Mouse (Mus musculus) neural tube, embryonic 14.5 days (tissue): ENCODE data around the gene Fgd2. TPM values are rescaled to one million over a fixed set of nuclear protein-coding genes. Genes with fewer than 3 reads are reported as not detected.
"Not testable (repeated sequence)": the region's sequence is repeated elsewhere in the genome, so short reads cannot be mapped to it uniquely, and the experiment has no call there.

Experiments used
- ATAC-seq: fragments of 200-750 bp; cut with Nextera tagmentation; 2 replicates; pipeline ENCODE4 v1.8.0; 2017; ENCODE audit warnings: low read depth, mild to moderate bottlenecking, moderate TSS enrichment, moderate library complexity
- H3K27ac ChIP-seq: fragments of 300-500 bp; sonication (generic); 2 replicates; pipeline ENCODE4 v1.5.1; 2014; ENCODE audit warnings: low read depth, mild to moderate bottlenecking, control low read depth, low read length, moderate library complexity, mixed read lengths
- H3K27me3 ChIP-seq: fragments of 300-500 bp; sonication (generic); 2 replicates; pipeline ENCODE4 v1.6.1; 2014; ENCODE audit warnings: low read length; ENCODE audit not compliant: control insufficient read depth, insufficient read depth
- H3K36me3 ChIP-seq: fragments of 300-500 bp; sonication (generic); 2 replicates; pipeline ENCODE4 v1.6.1; 2014; ENCODE audit warnings: low read length, mixed read lengths; ENCODE audit not compliant: control insufficient read depth, insufficient read depth
- H3K4me1 ChIP-seq: fragments of 300-500 bp; sonication (generic); 2 replicates; pipeline ENCODE4 v1.6.1; 2014; ENCODE audit warnings: low read length; ENCODE audit not compliant: control insufficient read depth, insufficient read depth
- H3K4me2 ChIP-seq: fragments of 300-500 bp; sonication (generic); 2 replicates; pipeline ENCODE4 v1.6.1; 2014; ENCODE audit warnings: mild to moderate bottlenecking, low read depth, low read length, control low read depth
- H3K4me3 ChIP-seq: fragments of 300-500 bp; sonication (generic); 2 replicates; pipeline ENCODE4 v1.5.1; 2014; ENCODE audit warnings: low read depth, low read length, control low read depth, mixed read lengths
- H3K9ac ChIP-seq: fragments of 300-500 bp; sonication (generic); replicated peaks from 2 replicates; pipeline ENCODE4 v1.6.1; 2014; ENCODE audit warnings: low read depth, mild to moderate bottlenecking, control low read depth, low read length, mixed read lengths
- H3K9me3 ChIP-seq: fragments of 300-500 bp; sonication (generic); 2 replicates; pipeline ENCODE4 v1.6.1; 2016; ENCODE audit warnings: low read length; ENCODE audit not compliant: control insufficient read depth
- WGBS: fragments of 180-500 bp; shearing (Covaris S2); extraction: QIAGEN DNeasy Blood & Tissue Kit; methylation state at CpG from one replicate; pipeline ENCODE4 v1.1.7; 2014; 5-methylcytosine and 5-hydroxymethylcytosine counted together
- polyA plus RNA-seq: library from polyadenylated mRNA; unstranded; fragments of >200 nt; fragmentation: Nextera tagmentation; extraction: Ambion mirVana; gene quantifications from 2 replicates; pipeline ENCODE4 v1.2.1, GENCODE M21; 2014

The Fgd2 gene
- 3.7 and 3.8 TPM in 2 replicates for polyA plus RNA-seq

DNA sequence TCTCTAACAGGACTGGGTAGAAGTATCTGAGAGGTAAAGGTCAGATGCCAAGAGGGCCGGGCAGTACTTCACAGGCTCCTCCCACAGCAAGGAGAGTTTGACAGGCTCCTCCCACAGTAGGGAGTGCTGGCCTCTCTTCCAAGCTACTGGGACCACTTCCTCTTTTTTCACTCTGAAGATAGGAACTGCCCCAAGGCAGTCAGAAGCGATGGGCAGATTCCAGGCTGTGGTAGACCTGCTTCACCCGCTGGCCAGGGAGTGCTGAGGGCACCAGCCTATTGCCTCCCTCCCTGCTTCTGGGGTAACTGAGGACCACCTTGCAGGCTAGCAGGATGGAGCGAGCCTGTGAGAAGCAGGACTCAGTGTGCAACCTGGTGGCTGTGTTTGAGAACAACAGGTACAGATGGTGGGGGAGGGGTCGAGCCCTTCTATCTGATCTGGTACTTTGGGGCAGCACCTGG, at the start of gene Fgd2:
Gene Fgd2, plus strand, starts transcription at position 154 of the 461 bp plus-strand sequence.
- peaks cover 11% of the 10 kb centered on the region; the same call in 1 of the 2 replicates for H3K4me1 ChIP-seq
- ATAC-seq = no peak
- H3K27me3 ChIP-seq = no peaks in the 10 kb centered on the region
- no peak within 1 kb of the TSS for H3K4me3 ChIP-seq
- 22% methylated on average over 5 of the region's 5 CpGs for WGBS
- H3K4me2 ChIP-seq = no peak within 1 kb of the TSS
- H3K9ac ChIP-seq = no peak within 1 kb of the TSS
- no peaks in the 10 kb centered on the region for H3K36me3 ChIP-seq
- H3K9me3 ChIP-seq = no peaks in the 10 kb centered on the region
- H3K27ac ChIP-seq = no peak within 1 kb of the TSS

DNA sequence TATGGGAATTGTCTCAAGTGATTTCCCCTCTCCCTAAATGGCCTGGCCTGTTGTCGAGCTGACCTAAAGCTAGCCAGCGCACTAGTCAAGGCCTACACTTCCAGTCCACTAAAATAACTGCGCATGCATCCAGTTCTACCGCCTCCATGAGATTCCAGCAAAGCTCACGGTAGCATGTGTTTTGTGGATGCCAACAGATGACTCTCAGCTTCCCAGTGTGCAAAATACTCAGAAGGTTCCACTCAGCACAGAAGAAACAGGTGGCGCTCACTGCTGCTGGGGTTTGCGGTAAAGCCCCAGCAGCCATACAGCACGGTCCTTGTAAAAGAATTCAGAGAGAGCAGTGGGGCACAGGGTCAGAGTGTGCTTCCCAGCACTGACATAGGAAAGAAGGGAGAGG, 49.1 kb upstream of the Fgd2 start:
- Histone ChIP-seq H3K4me1 (no peaks in the 10 kb centered on the region), H3K4me3 (no peak overlapping the region), H3K9me3 (no peaks in the 10 kb centered on the region), H3K9ac (no peak overlapping the region), H3K4me2 (no peak overlapping the region), H3K27ac (no peak overlapping the region), H3K36me3 (no peaks in the 10 kb centered on the region), H3K27me3 (no peaks in the 10 kb centered on the region)
- WGBS = 91% methylated on average over 8 of the region's 8 CpGs
- no peak for ATAC-seq

DNA sequence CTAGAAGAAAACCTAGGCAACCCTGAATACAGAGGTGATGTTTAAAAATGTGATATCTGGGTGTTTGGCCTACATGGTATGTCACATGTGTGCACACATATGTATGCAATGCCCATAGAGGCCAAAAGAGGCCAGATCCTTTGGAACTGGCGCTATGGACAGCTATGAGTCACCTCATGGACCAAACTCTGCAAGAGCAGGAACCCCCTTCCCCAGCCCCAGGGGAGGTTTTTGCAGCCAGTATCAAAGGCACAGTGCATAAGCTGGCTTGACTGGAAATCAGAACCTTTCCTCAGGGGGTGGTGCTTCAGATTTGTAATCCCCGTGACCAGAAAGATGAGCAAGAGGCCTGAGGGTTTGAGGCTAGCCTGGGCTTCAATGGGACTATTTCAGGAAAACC, 48.6 kb upstream of the Fgd2 start:
- no peaks in the 10 kb centered on the region for H3K36me3 ChIP-seq
- no peak overlapping the region for H3K4me3 ChIP-seq
- H3K9me3 ChIP-seq = no peaks in the 10 kb centered on the region
- no peaks in the 10 kb centered on the region for H3K4me1 ChIP-seq
- no peak for ATAC-seq
- no peak overlapping the region for H3K27ac ChIP-seq
- H3K27me3 ChIP-seq = no peaks in the 10 kb centered on the region
- H3K9ac ChIP-seq = no peak overlapping the region
- H3K4me2 ChIP-seq = no peak overlapping the region
- WGBS = 97% methylated on average over 2 of the region's 2 CpGs

DNA sequence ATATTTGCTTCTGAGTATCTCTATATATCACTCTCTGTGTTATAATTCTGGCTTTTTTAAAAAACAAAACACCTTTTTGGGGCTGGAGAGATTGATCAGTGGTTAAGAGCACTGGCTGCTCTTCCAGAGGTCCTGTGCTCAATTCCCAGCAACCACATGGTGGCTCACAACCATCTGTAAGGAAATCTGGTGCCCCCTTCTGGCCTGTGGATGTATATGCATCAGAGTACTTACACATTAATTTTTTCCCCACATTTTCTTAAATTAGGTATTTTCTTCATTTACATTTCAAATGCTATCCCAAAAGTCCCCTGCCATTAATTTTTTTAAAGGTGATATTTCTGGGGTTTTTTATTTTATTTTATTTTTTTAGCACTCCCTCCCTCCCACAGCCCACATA, 47.4 kb upstream of the Fgd2 start:
- Histone ChIP-seq H3K4me2 (no peak overlapping the region), H3K4me1 (no peaks in the 10 kb centered on the region), H3K9ac (no peak overlapping the region), H3K27ac (no peak overlapping the region), H3K9me3 (no peaks in the 10 kb centered on the region), H3K27me3 (no peaks in the 10 kb centered on the region), H3K4me3 (no peak overlapping the region), H3K36me3 (no peaks in the 10 kb centered on the region)
- ATAC-seq = no peak

DNA sequence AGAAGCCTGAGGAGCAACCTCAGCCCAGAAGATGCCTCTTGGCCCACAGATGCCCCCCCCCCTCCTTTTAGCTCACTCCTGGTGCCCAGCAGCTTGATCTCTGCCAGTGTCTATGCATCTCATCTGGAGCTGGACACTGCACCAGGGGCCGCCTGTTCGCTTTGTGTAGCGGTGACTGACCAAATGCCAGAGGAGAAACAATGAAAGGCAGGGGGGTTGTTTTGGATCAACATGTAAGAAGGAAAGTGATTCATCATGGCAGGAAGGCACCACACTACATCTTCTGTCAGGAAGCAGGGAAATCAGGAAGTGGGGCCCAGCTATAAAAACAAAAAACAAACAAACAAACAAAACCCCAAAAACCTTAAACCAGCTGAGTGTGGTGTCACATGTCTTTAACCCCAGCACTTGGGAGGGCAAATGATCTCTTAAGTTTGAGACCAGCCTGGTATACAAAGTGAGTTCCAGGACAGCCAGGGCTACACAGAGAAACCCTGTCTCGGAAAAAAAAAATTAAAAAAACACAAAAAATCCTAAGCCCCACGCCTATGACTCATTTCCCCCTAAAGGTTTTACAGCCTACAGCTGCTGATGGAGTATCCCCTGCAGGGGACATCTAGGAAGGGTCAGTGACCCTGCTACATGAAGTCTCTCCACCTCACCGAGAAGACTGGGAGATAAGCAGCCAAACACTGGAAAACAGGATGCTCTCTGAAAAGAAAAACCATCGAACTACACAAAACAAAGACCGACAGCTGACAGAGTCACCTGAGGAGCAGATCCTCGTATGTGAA, 44.8 kb upstream of the Fgd2 start:
- H3K4me2 ChIP-seq = no peak overlapping the region
- no peaks in the 10 kb centered on the region for H3K27me3 ChIP-seq
- H3K4me3 ChIP-seq = no peak overlapping the region
- no peaks in the 10 kb centered on the region for H3K4me1 ChIP-seq
- H3K9ac ChIP-seq = no peak overlapping the region
- WGBS = 41% methylated on average over 9 of the region's 9 CpGs
- no peak for ATAC-seq
- H3K27ac ChIP-seq = no peak overlapping the region
- H3K9me3 ChIP-seq = no peaks in the 10 kb centered on the region
- H3K36me3 ChIP-seq = no peaks in the 10 kb centered on the region

DNA sequence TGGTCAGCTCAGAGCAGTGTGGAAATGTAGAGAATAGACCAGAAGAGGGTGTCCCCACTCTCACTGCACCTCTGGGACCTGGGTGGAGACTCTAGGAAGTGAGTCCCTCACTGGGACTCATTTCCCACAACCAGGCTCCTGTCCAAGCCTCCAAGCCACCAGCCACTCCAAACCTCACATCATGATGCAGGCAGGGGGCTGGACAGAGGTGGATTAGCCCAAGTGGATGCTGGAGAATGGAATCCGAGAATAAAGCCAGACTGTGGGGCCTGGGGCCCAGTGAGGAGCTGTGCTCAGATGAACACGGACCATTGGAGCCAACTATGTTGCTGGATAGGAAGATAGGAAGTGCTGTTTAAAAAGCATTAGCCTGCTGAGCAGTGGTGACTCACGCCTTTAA, 43.8 kb upstream of the Fgd2 start:
- WGBS = 73% methylated on average over 3 of the region's 3 CpGs
- H3K4me2 ChIP-seq = no peak overlapping the region
- H3K36me3 ChIP-seq = no peaks in the 10 kb centered on the region
- no peaks in the 10 kb centered on the region for H3K9me3 ChIP-seq
- ATAC-seq = no peak
- no peaks in the 10 kb centered on the region for H3K4me1 ChIP-seq
- H3K27me3 ChIP-seq = no peaks in the 10 kb centered on the region; the same call in 1 of the 2 replicates
- H3K27ac ChIP-seq = no peak overlapping the region
- H3K9ac ChIP-seq = no peak overlapping the region
- H3K4me3 ChIP-seq = no peak overlapping the region

DNA sequence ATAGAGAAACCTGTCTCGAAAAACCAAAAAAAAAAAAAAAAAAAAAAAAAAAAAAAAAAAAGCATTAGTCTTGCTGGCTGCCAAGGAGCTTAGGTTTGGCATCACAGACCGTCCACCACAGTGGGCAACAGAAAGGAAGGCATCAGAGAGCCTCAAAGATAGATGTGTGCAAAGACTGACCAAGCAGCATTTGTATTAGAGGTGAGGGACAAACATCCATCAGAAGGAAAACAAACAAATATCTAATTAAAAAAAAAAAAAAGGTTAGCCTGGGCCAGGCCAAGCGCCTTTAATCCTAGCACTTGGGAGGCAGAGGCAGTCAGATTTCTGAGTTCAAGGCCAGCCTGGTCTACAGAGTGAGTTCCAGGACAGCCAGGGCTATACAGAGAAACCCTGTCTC, 43.3 kb upstream of the Fgd2 start, which contains the start of gene Pi16:
Gene Pi16, plus strand, starts transcription at position 301 of the 400 bp plus-strand sequence.
- WGBS = 89% methylated on average over 3 of the region's 3 CpGs
- not testable (repeated sequence) for H3K4me2 ChIP-seq, H3K27me3 ChIP-seq, H3K4me3 ChIP-seq, H3K9me3 ChIP-seq, H3K36me3 ChIP-seq, H3K9ac ChIP-seq, H3K4me1 ChIP-seq, H3K27ac ChIP-seq, ATAC-seq

DNA sequence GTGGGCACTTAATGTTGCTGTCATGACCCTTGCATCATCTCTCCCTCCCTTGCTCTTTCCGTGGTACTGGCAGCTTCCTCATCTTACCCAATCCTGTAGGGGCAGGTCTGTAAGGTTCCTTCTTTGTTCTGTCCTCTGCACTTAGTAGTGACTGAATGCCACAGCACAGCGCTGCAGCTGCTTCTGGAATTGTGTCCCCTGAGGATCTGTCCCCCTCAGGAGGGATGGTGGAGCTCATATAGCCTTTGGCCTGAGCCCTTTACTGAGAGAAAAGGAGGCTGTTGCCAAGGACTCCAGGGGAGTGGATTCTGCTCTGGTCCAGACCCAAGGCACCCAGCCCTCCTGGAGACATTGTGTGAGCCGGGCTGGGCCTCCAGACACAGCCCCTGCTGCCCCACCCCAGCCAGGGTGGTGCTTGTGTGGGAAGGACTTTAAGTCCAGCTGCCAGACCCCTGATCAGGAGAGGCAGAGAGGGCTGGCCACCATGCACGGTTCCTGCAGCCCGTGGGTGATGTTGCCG, 41.9 kb upstream of the Fgd2 start:
- H3K9me3 ChIP-seq = no peaks in the 10 kb centered on the region
- H3K4me1 ChIP-seq = no peaks in the 10 kb centered on the region
- H3K36me3 ChIP-seq = no peaks in the 10 kb centered on the region
- no peak for ATAC-seq
- H3K9ac ChIP-seq = no peak overlapping the region
- 47% methylated on average over 6 of the region's 6 CpGs for WGBS
- H3K27me3 ChIP-seq = peaks cover 6% of the 10 kb centered on the region
- H3K4me2 ChIP-seq = no peak overlapping the region
- no peak overlapping the region for H3K27ac ChIP-seq
- H3K4me3 ChIP-seq = no peak overlapping the region

DNA sequence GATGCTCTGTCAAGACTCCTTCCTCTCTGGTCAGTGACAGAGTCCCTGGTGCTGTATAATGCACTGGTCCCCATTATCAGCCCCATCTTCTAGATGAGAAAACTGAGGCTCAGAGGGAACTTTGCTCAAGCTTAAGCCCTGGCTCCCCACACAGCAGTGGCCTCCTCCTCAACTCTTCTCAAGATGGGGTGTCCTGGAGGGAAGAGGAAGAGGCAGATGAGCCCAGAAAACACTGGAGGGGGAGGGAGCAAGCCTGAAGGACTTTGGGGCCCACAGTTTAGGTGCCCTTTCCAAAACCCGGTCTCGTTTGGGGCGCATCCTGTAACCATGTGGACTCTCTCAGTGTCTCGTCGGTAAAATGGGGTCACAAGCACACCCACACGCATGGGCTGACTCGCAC, 41.2 kb upstream of the Fgd2 start:
- Histone ChIP-seq H3K4me1 (no peaks in the 10 kb centered on the region), H3K27me3 (peaks cover 6% of the 10 kb centered on the region), H3K9ac (no peak overlapping the region), H3K36me3 (no peaks in the 10 kb centered on the region), H3K4me2 (no peak overlapping the region), H3K9me3 (no peaks in the 10 kb centered on the region), H3K4me3 (no peak overlapping the region), H3K27ac (no peak overlapping the region)
- no peak for ATAC-seq
- WGBS = 93% methylated on average over 7 of the region's 7 CpGs
